Mouse (Mus musculus): ENCODE data around the gene Ccl24.
A peak's percentile ranks its signal among the peaks of the same experiment; 100 is the strongest.

Gene Ccl24

DNA sequence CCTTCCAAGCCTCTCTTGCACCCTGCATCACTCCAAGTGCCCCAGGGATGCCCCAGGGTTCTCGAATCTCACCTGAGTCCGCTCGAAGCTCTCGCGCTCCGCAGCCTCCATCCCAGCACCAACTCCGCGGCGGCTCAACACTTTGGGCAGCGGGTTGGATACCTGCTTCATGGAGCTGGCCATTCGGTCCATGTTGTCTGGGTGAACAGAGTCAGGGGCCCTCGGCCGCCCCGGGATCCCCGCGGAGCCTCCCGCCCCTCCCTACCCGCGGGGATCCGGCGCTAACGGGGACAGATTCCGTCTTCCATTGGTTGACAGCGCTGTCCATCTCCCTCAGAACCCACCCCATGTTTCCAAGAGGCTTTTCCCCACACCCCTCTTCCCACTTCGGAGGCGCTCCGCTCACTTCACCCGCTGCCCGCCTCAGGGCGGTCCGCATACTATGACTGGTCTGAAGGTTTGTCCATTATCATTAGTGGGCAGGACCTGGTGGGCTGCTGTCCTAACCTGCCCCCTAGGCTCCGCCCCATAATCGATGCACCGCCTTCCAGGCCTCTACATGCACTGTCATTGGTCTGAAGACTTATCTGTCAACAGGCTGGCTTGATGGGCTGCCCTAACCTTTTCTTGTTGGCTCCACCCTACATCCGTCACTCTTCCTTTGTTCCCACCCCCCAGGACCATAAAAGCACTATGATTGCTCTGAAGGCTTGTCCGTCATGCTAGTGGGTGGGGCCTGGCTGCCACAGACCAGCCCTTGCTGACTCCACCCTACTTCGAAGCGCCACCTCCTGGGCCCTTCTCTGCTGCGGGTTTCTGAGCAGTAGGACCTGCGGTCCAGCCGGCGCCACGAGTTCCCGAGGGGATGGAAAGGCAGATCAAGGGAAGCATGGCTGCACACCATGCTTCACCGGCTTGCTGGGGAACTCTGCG, 27.7 kb downstream of the Ccl24 start, which contains the start of gene Hip1:
Gene Hip1, minus strand, starts transcription at position 256 of the 933 bp plus-strand sequence.
- DNase-seq (ENCODE audit: low spot score), result peak; percentile 100

DNA sequence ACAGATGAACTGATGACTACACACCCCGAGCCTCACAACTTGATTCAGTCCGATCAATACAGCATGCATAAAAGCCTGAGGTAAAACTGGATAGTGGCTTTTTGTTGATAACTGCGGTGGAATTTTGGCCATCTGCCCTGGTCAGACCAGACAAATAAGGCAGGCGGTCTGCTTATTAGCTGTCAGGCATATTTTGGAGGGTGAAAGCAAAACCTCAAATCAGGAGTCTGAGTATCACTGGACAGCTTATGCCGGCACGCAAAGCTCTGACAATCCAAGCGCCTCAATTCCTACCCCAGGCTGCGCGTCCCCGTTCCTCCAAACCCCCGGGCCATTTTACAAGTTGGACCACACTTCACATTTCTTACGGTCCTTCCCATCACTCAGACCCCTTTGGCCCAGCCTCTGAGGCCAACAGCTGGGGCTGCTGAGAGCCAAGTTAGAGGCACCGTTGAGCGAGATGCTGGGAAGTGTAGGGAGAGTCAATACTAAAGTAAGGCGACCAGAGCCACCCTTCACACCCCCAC, 28.8 kb downstream of the Ccl24 start:
- peak; percentile 43 for DNase-seq (ENCODE audit: low spot score)

DNA sequence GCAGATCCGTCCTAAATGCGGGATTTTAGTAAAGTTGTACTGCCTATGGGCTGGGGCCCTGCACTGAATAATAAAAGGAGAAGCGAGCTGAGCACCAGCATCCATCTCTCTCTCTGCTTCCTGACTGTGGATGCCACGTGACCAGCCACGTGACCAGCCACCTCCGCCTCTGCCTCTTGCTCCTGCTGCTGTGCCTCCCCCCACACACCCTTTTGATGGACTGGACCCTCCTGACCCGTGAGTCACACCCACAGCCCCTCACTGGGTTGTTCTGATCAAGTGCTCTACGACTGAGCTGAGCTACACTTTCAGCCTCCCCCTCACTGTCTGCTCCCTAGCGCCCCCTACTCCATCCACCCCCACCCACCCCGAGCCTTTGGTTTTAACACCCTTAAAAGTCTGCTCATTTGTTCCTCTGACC, 35.0 kb downstream of the Ccl24 start:
- DNase-seq (ENCODE audit: low spot score), result no peak

DNA sequence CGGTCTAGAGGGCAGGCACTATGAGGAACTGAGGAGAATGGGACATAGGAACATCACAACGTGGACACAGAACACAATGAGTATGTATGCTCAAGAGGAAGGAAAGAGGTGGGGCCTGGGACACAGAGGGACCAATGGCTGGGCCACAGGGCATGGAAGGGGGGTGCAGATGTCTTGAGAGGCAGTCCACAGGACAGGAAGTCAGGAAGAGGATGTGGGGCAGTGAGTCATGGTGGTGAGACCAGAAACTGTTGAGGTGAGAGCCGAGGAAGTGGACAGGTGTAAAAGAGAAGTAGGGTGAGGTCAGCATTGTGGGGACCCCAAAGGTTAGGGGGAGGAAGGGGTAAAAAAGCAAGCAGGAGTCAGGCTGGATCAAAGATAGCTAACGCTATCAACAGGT, 35.5 kb downstream of the Ccl24 start:
- peak; percentile 61 for DNase-seq (ENCODE audit: low spot score)

DNA sequence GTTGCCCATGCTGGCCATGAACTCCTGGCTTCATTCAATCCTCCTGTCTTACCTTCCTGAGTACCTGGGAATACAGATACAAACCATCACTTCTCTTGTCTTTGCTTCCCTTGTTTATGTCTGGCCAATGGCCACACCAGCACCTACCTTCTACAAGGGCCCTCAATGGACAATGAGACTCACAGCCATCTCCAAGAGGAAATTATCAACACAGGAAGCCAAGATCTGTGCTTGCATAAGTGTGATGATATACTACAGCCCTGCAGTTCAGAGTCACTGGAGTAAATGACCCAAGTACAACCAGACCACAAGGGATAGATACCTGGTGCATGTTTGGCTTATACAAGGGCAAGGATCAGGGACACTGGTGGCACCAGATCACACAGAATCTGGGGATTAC, 37.0 kb downstream of the Ccl24 start:
- DNase-seq (ENCODE audit: low spot score), result no peak

DNA sequence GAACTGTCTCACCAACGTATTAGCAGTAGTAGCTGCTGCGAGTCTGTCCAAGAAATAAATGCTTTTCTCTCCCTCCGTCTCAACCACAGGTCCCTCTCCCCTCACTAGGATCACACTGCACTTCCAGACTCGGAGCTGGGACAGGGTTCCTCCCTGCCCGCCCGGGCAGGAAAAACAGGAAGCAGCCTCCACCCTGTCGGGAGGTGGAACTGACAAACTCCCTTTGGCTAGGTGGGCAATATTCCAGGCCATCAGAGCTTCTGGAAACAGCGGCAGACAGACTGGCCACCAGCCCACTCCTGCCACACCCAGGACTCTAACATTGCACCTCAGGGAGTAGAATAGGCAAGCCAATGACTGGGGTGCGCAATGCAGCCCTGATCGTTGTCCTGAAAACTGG, 39.4 kb downstream of the Ccl24 start:
- DNase-seq (ENCODE audit: low spot score), result peak; percentile 91

DNA sequence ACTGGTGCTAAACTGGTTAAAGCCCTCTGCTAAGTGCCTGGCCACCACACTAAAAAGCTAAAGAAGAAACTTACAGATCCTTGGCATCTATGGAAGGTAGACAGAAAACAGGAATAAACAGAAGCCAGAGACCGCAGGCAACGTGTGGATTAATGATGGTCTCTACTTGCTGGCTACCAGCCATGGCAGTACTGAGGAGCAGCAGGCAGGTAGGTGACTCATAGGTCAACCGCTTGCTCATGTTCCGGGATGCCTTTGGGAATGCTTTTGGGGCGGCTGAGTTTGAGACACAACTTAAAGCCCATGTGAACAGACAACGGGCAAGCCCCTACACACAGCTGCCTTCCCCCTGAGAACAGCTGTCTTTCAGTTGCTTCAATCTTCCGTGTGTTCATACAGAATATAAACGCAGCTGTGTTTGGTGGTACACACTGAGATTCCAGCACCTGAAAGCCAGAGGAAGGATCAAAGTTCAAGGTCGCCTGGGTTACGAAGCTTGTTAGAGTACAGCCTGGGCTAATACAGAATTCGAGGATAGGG, 41.5 kb downstream of the Ccl24 start:
- no peak for DNase-seq (ENCODE audit: low spot score)

DNA sequence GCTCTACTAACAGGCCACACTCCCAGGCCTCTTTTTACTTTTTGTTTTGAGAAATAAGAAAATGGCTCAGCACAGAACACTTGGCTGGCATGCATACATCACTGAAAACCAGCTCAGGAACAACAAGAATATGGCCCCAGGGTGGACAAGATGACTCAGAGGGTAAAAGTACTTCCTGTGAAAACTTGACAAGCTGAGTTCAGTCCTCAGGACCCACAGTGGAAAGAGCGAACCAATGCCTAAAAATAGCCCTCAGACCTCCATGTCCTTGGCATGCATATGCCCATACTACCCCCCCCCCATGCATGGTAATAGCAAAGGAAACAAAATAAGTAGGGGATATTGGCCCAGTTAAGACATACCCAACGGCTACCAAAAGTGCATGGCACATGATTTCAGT, 42.9 kb downstream of the Ccl24 start:
- no peak for DNase-seq (ENCODE audit: low spot score)

DNA sequence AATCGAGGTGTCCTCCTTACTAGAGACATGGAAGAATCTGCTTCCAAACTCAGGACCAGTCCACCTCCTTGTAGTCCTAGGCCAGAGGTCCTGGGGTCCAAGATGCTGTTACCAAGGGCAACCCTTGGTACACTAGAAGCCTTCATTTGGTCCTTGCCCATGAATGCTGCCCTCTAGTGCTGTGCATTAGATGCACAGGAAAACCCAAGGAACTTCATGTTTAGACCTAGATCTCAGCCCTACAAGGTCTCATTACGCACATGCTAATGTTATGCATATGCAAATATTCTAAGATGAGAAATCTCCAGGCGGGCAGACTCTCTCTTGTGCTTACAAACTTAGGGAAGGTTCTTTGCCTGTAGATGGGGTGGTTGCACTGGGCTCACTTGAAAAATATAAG, 43.5 kb downstream of the Ccl24 start:
- no peak for DNase-seq (ENCODE audit: low spot score)

DNA sequence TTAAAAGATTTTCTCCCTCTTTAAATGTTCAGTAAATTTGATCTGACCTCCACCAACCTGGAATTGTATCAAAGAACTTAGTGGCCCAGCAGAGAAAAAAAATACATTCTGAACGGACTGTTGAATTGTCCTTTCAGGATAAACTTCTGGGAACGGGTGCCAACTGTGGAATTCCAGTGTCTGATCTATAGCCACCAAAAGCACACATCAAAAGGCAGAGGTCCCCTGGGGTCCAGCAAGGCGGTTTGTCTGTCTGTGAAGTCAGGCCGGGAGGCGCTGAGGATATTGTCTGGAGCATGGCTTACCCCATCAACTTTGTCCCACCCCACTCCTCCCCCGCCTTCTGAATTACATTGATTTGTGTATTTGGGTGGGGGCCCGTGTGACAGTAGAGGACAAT, 44.9 kb downstream of the Ccl24 start:
- DNase-seq (ENCODE audit: low spot score), result no peak

DNA sequence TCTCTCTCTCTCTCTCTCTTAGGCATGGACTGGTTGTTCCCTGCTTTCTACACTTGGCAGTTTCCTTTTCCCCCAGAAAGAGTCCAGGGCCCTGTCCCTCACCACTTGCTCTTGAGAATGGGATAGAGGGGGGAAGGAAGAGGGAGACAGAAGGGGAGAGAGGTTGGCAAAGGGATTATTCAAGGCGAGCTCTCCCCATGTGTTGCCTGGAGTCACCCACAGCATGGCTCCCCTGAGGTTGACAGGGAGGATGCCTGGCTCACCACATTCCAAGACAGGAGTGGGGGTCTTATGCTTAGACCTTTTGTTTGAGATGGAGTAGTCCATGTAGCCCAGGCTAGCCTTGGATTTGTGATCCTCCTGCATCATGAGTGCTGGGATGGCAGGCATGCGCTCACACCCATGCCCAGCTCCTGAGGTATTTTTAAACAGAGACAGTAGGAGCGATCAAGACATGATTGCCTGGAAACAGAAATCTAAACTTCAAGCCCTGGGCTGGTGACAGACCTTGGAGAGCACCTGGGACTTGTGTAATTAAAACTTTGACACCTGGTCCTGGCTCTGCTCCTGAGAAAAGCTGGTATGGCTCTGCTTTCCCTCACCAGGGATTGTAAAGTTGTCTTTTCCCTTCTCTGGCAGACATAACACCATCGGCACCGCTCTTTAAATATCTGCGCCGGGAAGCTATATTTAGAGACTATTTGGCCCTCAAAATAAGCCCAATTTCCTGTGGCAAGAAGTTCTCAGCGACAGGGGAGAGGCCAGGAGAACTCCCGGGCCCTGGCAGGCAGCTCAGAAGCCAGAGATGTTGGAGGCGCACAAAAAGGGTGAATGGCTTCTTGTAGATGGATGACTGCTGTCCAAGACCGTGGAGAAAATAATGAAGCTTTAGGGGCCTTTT, 47.9 kb downstream of the Ccl24 start:
- no peak for DNase-seq (ENCODE audit: low spot score)

DNA sequence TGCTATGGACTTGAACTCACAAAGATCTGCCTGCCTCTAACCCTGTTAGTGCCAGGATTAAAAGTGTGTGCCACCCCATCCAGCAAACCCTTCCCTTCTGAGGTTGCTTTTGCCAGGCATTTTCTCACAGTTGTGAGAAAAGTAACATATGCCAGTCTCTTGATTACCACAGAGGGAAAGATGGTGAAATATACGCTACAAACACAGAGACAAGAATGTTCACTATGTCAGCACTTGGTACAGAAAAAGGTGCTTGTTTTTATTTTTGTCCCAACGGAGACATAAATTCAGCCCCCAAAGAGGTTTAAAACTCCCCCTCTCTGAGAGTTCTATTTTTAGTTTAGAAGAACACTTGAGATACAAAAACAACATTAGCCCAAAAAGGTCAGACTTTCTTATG, 48.8 kb downstream of the Ccl24 start:
- DNase-seq (ENCODE audit: low spot score), result no peak

DNA sequence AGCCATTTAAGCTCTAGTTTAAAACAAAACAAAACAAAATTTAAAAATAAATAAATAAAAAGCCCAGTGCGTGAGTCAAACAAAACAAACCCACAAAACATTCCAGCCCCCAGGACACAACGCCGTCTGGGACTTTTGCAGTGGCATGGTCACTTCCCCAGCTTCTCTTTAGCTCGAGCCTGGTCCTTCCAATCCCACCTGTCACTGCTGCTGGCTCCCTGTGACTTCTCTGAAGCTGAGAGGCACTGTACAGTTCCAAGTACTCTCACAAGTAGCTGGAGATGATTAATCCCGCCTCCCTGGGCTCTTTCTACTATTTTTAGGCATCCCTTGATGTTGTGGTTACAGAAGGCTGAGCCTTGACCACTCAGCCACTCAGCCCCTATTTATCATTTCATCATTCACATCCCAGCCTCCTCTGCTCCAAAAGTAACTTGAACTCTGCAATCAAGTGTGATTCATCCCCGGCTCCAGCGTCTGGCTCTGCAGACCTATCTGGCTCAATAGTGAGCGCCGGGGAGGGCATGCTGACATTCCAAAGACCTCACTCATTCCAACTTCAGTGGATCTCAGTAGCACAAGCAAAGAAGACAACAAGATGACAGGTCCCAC, 50.6 kb downstream of the Ccl24 start:
- no peak for DNase-seq (ENCODE audit: low spot score)

Data from lung, postnatal 25 days (tissue).